In the genomic region with DNA sequence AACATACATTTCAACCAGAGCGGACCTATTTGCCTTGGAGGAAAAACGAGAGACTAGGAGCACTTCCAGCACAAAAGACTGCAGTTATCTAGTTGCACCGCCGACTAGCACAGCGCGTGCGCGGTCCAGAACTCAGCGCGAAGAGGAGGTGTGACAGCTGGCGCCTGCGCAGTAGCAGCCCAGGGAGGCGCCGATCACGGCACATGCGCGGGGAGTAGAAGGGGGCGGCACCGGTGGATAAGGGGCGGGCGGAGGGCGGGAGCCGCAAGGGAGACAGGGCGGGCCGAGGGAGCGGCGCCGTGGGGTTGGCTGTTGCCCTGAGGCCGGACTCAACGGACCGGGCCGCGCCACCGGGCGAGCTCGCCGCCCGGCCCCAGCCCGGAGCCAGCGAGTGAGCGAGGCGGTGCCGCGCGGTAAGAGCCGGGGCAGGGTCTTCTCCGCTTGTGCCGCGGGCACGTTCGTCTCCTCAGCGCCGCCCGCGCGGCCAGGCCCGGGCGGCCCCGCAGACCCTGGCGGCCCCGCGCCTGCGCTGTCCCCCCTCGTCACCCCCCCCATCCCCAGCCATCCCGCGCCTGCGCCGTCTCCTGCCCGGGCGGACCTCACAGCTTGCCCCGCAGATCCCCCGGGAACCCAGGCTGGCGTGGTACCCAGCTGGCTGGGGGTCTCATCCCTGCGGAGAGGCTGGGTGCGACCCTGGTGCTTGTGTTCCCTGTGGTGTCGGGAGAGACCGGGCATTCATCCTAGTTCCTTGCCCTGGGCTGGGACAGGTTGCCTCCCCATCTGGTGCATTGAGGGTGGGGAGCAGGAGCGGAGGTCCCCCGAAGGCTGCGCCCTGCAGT, we compare ENCODE assay signal across 8 mouse cellular contexts. TPM values are rescaled to one million over a fixed set of nuclear protein-coding genes. Genes with fewer than 3 reads are reported as not detected.
DNase-seq lines count a peak whose midpoint lies in the region; ATAC-seq and TF ChIP-seq lines count a peak whose summit lies in the region.

Gene Specc1l (plus strand): TSS at position 267 of the 839 bp plus-strand sequence.

- H3K4me1 ChIP-seq in embryonic facial prominence, embryonic 13.5 days: peaks cover 5% of the 10 kb centered on the region
- H3K4me1 ChIP-seq in heart, adult 2 months (ENCODE audit: control insufficient read depth, insufficient read depth, low read length): peaks cover 5% of the 10 kb centered on the region
- peaks cover 9% of the 10 kb centered on the region for H3K4me1 ChIP-seq in limb, embryonic 13.5 days
- H3K4me1 ChIP-seq in midbrain, embryonic 16.5 days (ENCODE audit: control insufficient read depth, insufficient read depth, low read length): peaks cover 17% of the 10 kb centered on the region

- peak; percentile 96 for TF ChIP-seq POLR2A in heart, adult 2 months (IDR thresholded peaks at IDR 0.05; ENCODE audit: insufficient read depth, low read depth, low read length)

- H3K27ac ChIP-seq in embryonic facial prominence, embryonic 13.5 days: peak within 1 kb of the TSS; percentile 99
- H3K27ac ChIP-seq in heart, adult 2 months: peak within 1 kb of the TSS; percentile 98
- H3K27ac ChIP-seq in limb, embryonic 13.5 days: peak within 1 kb of the TSS; percentile 97
- H3K27ac ChIP-seq in midbrain, embryonic 16.5 days (ENCODE audit: low read length): peak within 1 kb of the TSS; percentile 96

- no peaks in the 10 kb centered on the region for H3K27me3 ChIP-seq in embryonic facial prominence, embryonic 13.5 days
- H3K27me3 ChIP-seq in heart, adult 2 months (ENCODE audit: control insufficient read depth, insufficient read depth, low read length): no peaks in the 10 kb centered on the region
- H3K27me3 ChIP-seq in limb, embryonic 13.5 days: no peaks in the 10 kb centered on the region
- no peaks in the 10 kb centered on the region for H3K27me3 ChIP-seq in midbrain, embryonic 16.5 days (ENCODE audit: control insufficient read depth, insufficient read depth, low read depth, low read length)

- ATAC-seq in embryonic facial prominence, embryonic 13.5 days (ENCODE audit: insufficient number of reproducible peaks, insufficient read depth, low FRiP score, low TSS enrichment, low read depth): peak; percentile 98
- peak; percentile 99 for ATAC-seq in limb, embryonic 13.5 days (ENCODE audit: low FRiP score, low read depth)
- peak; percentile 97 for ATAC-seq in midbrain, embryonic 16.5 days

- TF ChIP-seq EP300 in heart, adult 2 months (IDR thresholded peaks at IDR 0.05; ENCODE audit: insufficient read depth, low read depth, low read length): no peak

- H3K79me2 ChIP-seq in heart, adult 2 months (replicated peaks; ENCODE audit: control insufficient read depth, insufficient read depth, low read length): peaks cover 6% of the 10 kb centered on the region

- intact Hi-C loops in heart, adult 2 months (cut with DNase I): loop anchor here (2.0 kb wide), 1 partner anchor 305 kb away; the partner anchor contains the start of genes Gucd1 and Snrpd3

- H3K4me3 ChIP-seq in embryonic facial prominence, embryonic 13.5 days: peak within 1 kb of the TSS; percentile 89
- peak within 1 kb of the TSS; percentile 75 for H3K4me3 ChIP-seq in heart, adult 2 months
- H3K4me3 ChIP-seq in limb, embryonic 13.5 days: peak within 1 kb of the TSS; percentile 83
- peak within 1 kb of the TSS; percentile 68 for H3K4me3 ChIP-seq in midbrain, embryonic 16.5 days (ENCODE audit: low read depth, low read length)

- peak; percentile 27 for TF ChIP-seq CTCF in heart, adult 2 months (IDR thresholded peaks at IDR 0.05)

- peak within 1 kb of the TSS; percentile 94 for H3K9ac ChIP-seq in embryonic facial prominence, embryonic 13.5 days
- H3K9ac ChIP-seq in heart, adult 2 months (ENCODE audit: low read depth, low read length): peak within 1 kb of the TSS; percentile 89
- peak within 1 kb of the TSS; percentile 90 for H3K9ac ChIP-seq in limb, embryonic 13.5 days
- H3K9ac ChIP-seq in midbrain, embryonic 16.5 days (ENCODE audit: low read depth, low read length): peak within 1 kb of the TSS; percentile 88

- peak; percentile 94 for DNase-seq in 3134 (ENCODE audit: extremely low read depth, insufficient read length, low spot score)
- DNase-seq in adrenal gland, postnatal 36 days: peak; percentile 98 to 99
- peak; percentile 94 to 97 for DNase-seq in heart, adult 2 months
- DNase-seq in kidney, adult 8-10 months: peak; percentile 94 to 95
- peak; percentile 91 to 97 for DNase-seq in spleen, postnatal 10 days (ENCODE audit: low spot score in 2 of 2)

- no peaks in the 10 kb centered on the region; the same call in 1 of the 2 replicates for H3K36me3 ChIP-seq in embryonic facial prominence, embryonic 13.5 days
- peaks cover 4% of the 10 kb centered on the region; the same call in 1 of the 2 replicates for H3K36me3 ChIP-seq in heart, adult 2 months (ENCODE audit: control insufficient read depth, insufficient read depth, low read length)
- H3K36me3 ChIP-seq in limb, embryonic 13.5 days: no peaks in the 10 kb centered on the region
- no peaks in the 10 kb centered on the region for H3K36me3 ChIP-seq in midbrain, embryonic 16.5 days (ENCODE audit: control insufficient read depth, insufficient read depth, low read length)

- H3K4me2 ChIP-seq in embryonic facial prominence, embryonic 13.5 days: peak within 1 kb of the TSS; percentile 69
- peak within 1 kb of the TSS; percentile 76 for H3K4me2 ChIP-seq in limb, embryonic 13.5 days (replicated peaks)
- peak within 1 kb of the TSS; percentile 71 for H3K4me2 ChIP-seq in midbrain, embryonic 16.5 days (ENCODE audit: low read length)

- WGBS in embryonic facial prominence, embryonic 13.5 days: under 1% methylated on average over 47 of the region's 80 CpGs
- under 1% methylated on average over 74 of the region's 80 CpGs for WGBS in heart, adult 2 months
- WGBS in limb, embryonic 13.5 days: under 1% methylated on average over 64 of the region's 80 CpGs
- WGBS in midbrain, embryonic 16.5 days: under 1% methylated on average over 70 of the region's 80 CpGs

- no peaks in the 10 kb centered on the region for H3K9me3 ChIP-seq in embryonic facial prominence, embryonic 13.5 days
- no peaks in the 10 kb centered on the region for H3K9me3 ChIP-seq in limb, embryonic 13.5 days
- H3K9me3 ChIP-seq in midbrain, embryonic 16.5 days (replicated peaks; ENCODE audit: control insufficient read depth, low read length, poor library complexity, severe bottlenecking): no peaks in the 10 kb centered on the region

RNA-seq across cellular contexts. Expression of gene Specc1l, which starts in this region (rescaled TPM):
- total RNA-seq in adrenal gland, postnatal 36 days (2021): 10 to 100 TPM; 53.8 to 63.4 TPM
- 37.3 and 41.1 TPM in 2 replicates for polyA plus RNA-seq in embryonic facial prominence, embryonic 13.5 days (2015; fragmentation: Nextera tagmentation; extraction: Ambion mirVana)
- 10 to 100 TPM; 37.9 to 39.6 TPM for total RNA-seq in heart, adult 2 months (2021)
- polyA plus RNA-seq in heart, adult 2 months (2012; rRNA removed): 17.4 and 17.9 TPM in 2 replicates
- 38.8 and 39.4 TPM in 2 replicates for polyA plus RNA-seq in limb, embryonic 13.5 days (2015; fragmentation: Nextera tagmentation; extraction: Ambion mirVana)
- 30.9 and 33.5 TPM in 2 replicates for polyA plus RNA-seq in midbrain, embryonic 16.5 days (2015; fragmentation: Nextera tagmentation; extraction: Ambion mirVana)

Comparison
In these comparisons a context has a peak if more than half of its experiments do, and no peak if none do; other contexts are left out.
1. Peak in every context shown above with its lines: DNase-seq, ATAC-seq, H3K4me3 ChIP-seq and H3K27ac ChIP-seq.